Mouse (Mus musculus) ES-Bruce4 (cell line): ENCODE measurements around the gene Hormad2.

Source experiments
- CTCF ChIP-seq: IDR thresholded peaks from one replicate; pipeline ENCODE4 v1.8.1; 2011; ENCODE audit warnings: low read depth, low read length
- EP300 ChIP-seq: IDR thresholded peaks from 2 replicates; pipeline ENCODE4 v1.6.1; 2011; ENCODE audit warnings: low read depth, low read length; ENCODE audit not compliant: insufficient read depth
- POLR2A ChIP-seq: IDR thresholded peaks from one replicate; pipeline ENCODE4 v1.8.1; 2011; ENCODE audit warnings: low read length; ENCODE audit not compliant: insufficient read depth

- TF ChIP-seq CTCF (no peak), POLR2A (no peak), EP300 (no peak)
These were observed 135.8 kb downstream of the Hormad2 start for GRCm38 (mm10) chr11:4305090-4305489.
